Mouse (Mus musculus): ENCODE results near the gene Tnxb. TPM values are rescaled to one million over a fixed set of nuclear protein-coding genes. Genes with fewer than 3 reads are reported as not detected.

Tnxb gene
- polyA plus RNA-seq, 1 experiment from 2014 or later: 0.14 TPM

- 85% methylated on average over 7 of the region's 7 CpGs for WGBS
- Histone ChIP-seq H3K4me3 (ENCODE audit: low read depth, low read length) (no peak overlapping the region), H3K9me3 (replicated peaks; ENCODE audit: control insufficient read depth, low read length, poor library complexity, severe bottlenecking) (no peaks in the 10 kb centered on the region), H3K4me1 (ENCODE audit: control insufficient read depth, insufficient read depth, low read length) (peaks cover 3% of the 10 kb centered on the region; the same call in 1 of the 2 replicates), H3K9ac (ENCODE audit: low read depth, low read length) (0 out of 2 replicates have a peak overlapping the region, but pooled peaks have one; percentile 8), H3K27ac (ENCODE audit: low read length) (no peak overlapping the region), H3K4me2 (ENCODE audit: low read length) (no peak overlapping the region), H3K36me3 (ENCODE audit: control insufficient read depth, insufficient read depth, low read length) (no peaks in the 10 kb centered on the region), H3K27me3 (ENCODE audit: control insufficient read depth, insufficient read depth, low read depth, low read length) (peaks cover 4% of the 10 kb centered on the region; the same call in 1 of the 2 replicates)
- no peak for ATAC-seq
Observed at GRCm38 (mm10) chr17:34639461-34640255, 30.7 kb upstream of the Tnxb start.

GRCm38 (mm10) chr17:34640778-34641601 is 29.3 kb upstream of the Tnxb start:
- no peaks in the 10 kb centered on the region for H3K36me3 ChIP-seq (ENCODE audit: control insufficient read depth, insufficient read depth, low read length)
- peak overlapping the region; percentile 69 for H3K27ac ChIP-seq (ENCODE audit: low read length)
- H3K9ac ChIP-seq (ENCODE audit: low read depth, low read length): 0 out of 2 replicates have a peak overlapping the region, but pooled peaks have one; percentile 28
- no peaks in the 10 kb centered on the region for H3K9me3 ChIP-seq (replicated peaks; ENCODE audit: control insufficient read depth, low read length, poor library complexity, severe bottlenecking)
- 10% methylated on average over 11 of the region's 11 CpGs for WGBS
- peaks cover 2% of the 10 kb centered on the region; the same call in 1 of the 2 replicates for H3K27me3 ChIP-seq (ENCODE audit: control insufficient read depth, insufficient read depth, low read depth, low read length)
- peaks cover 11% of the 10 kb centered on the region for H3K4me1 ChIP-seq (ENCODE audit: control insufficient read depth, insufficient read depth, low read length)
- no peak overlapping the region for H3K4me2 ChIP-seq (ENCODE audit: low read length)
- no peak for ATAC-seq
- H3K4me3 ChIP-seq (ENCODE audit: low read depth, low read length): no peak overlapping the region

DNA sequence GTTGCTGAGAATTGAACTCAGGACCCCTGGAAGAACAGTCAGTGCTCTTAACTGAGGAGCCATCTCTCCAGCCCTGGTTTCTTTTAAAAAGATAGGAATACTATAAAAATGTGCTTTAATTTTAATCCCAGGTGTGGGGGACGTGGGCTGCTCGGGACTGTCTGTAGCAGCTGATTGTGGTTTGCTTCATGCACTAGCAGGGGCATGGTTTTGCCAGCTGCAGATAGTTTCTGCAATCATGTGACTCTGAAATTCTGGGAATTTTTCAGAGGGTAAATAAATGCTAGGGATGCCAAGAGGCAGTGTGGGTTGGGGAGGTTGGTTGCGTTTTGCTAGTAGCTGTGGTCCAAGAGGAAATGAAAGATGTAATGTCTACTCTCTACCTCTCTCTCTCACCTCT is 28.4 kb upstream of the Tnxb start:
- no peaks in the 10 kb centered on the region for H3K9me3 ChIP-seq (replicated peaks; ENCODE audit: control insufficient read depth, low read length, poor library complexity, severe bottlenecking)
- H3K4me2 ChIP-seq (ENCODE audit: low read length): no peak overlapping the region
- peaks cover 2% of the 10 kb centered on the region; the same call in 1 of the 2 replicates for H3K27me3 ChIP-seq (ENCODE audit: control insufficient read depth, insufficient read depth, low read depth, low read length)
- H3K27ac ChIP-seq (ENCODE audit: low read length): no peak overlapping the region
- no peak overlapping the region for H3K9ac ChIP-seq (ENCODE audit: low read depth, low read length)
- ATAC-seq: no peak
- H3K4me1 ChIP-seq (ENCODE audit: control insufficient read depth, insufficient read depth, low read length): peaks cover 19% of the 10 kb centered on the region
- no peaks in the 10 kb centered on the region for H3K36me3 ChIP-seq (ENCODE audit: control insufficient read depth, insufficient read depth, low read length)
- 92% methylated on average over 3 of the region's 3 CpGs for WGBS
- no peak overlapping the region for H3K4me3 ChIP-seq (ENCODE audit: low read depth, low read length)

DNA sequence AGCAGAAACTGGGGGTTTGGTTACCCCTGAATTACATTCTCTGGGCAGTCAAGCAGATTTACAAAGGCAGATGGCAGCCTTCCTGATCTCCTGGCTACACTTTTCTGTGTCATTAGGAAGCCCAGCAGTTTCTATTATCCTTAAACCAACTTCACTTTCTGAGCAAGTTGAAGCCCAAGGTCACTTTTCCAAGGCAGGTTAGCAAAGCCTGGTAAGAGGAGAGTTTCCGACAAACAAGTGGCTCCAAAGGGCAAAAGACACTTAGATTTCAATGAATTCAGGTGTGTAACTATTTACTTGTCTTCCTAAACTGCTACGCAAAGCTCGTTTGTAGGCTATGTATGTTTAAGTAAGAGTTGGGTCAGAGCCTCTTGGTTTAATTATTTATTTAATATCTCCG is 27.0 kb upstream of the Tnxb start:
- ATAC-seq: no peak
- no peak overlapping the region for H3K4me3 ChIP-seq (ENCODE audit: low read depth, low read length)
- 93% methylated on average over 4 of the region's 4 CpGs for WGBS

DNA sequence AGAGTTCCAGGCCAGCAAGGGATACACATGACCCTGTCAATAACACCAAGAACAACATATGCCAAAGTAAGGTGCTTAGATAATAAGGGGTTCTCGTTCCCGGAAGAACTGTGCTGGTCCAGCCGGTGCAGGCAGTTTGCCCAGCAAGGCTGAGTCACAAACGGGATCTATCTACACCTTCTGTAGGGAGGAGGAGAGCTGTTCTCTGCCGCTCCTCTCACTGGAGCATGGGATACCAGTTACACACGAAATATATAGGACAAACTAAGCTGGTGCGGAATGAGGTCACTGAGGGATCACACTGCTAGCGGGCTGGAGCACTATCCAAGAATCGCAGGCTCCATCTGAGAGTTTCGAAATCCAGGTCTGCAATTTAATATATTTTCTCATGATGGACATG is 26.4 kb upstream of the Tnxb start:
- H3K36me3 ChIP-seq (ENCODE audit: control insufficient read depth, insufficient read depth, low read length): peaks cover under 1% of the 10 kb centered on the region; the same call in 1 of the 2 replicates
- H3K27ac ChIP-seq (ENCODE audit: low read length): peak overlapping the region; percentile 51
- no peaks in the 10 kb centered on the region for H3K9me3 ChIP-seq (replicated peaks; ENCODE audit: control insufficient read depth, low read length, poor library complexity, severe bottlenecking)
- no peaks in the 10 kb centered on the region for H3K27me3 ChIP-seq (ENCODE audit: control insufficient read depth, insufficient read depth, low read depth, low read length)
- 85% methylated on average over 10 of the region's 10 CpGs for WGBS
- H3K4me2 ChIP-seq (ENCODE audit: low read length): no peak overlapping the region; the same call in 1 of the 2 replicates
- ATAC-seq: no peak
- H3K4me1 ChIP-seq (ENCODE audit: control insufficient read depth, insufficient read depth, low read length): peaks cover 29% of the 10 kb centered on the region
- H3K4me3 ChIP-seq (ENCODE audit: low read depth, low read length): no peak overlapping the region
- H3K9ac ChIP-seq (ENCODE audit: low read depth, low read length): no peak overlapping the region

More for the DNA sequence above, 27.0 kb upstream of the Tnxb start:
- Histone ChIP-seq H3K4me2 (ENCODE audit: low read length) (no peak overlapping the region), H3K27ac (ENCODE audit: low read length) (no peak overlapping the region), H3K9ac (ENCODE audit: low read depth, low read length) (no peak overlapping the region), H3K27me3 (ENCODE audit: control insufficient read depth, insufficient read depth, low read depth, low read length) (no peaks in the 10 kb centered on the region), H3K9me3 (replicated peaks; ENCODE audit: control insufficient read depth, low read length, poor library complexity, severe bottlenecking) (no peaks in the 10 kb centered on the region), H3K36me3 (ENCODE audit: control insufficient read depth, insufficient read depth, low read length) (no peaks in the 10 kb centered on the region), H3K4me1 (ENCODE audit: control insufficient read depth, insufficient read depth, low read length) (peaks cover 26% of the 10 kb centered on the region)

GRCm38 (mm10) chr17:34644608-34645007 is 25.7 kb upstream of the Tnxb start, which contains the start of gene Fkbpl:
TSS of gene Fkbpl (plus strand) at chr17:34644764.
- WGBS: under 1% methylated on average over 16 of the region's 16 CpGs
- no peaks in the 10 kb centered on the region for H3K27me3 ChIP-seq (ENCODE audit: control insufficient read depth, insufficient read depth, low read depth, low read length)
- H3K9ac ChIP-seq (ENCODE audit: low read depth, low read length): peak within 1 kb of the TSS; percentile 70
- no peaks in the 10 kb centered on the region for H3K9me3 ChIP-seq (replicated peaks; ENCODE audit: control insufficient read depth, low read length, poor library complexity, severe bottlenecking)
- peaks cover 29% of the 10 kb centered on the region for H3K4me1 ChIP-seq (ENCODE audit: control insufficient read depth, insufficient read depth, low read length)
- H3K4me2 ChIP-seq (ENCODE audit: low read length): peak within 1 kb of the TSS; percentile 70
- H3K27ac ChIP-seq (ENCODE audit: low read length): peak within 1 kb of the TSS; percentile 76
- peaks cover 6% of the 10 kb centered on the region for H3K36me3 ChIP-seq (ENCODE audit: control insufficient read depth, insufficient read depth, low read length)
- ATAC-seq: peak; percentile 77
- H3K4me3 ChIP-seq (ENCODE audit: low read depth, low read length): peak within 1 kb of the TSS; percentile 62

- no peaks in the 10 kb centered on the region for H3K27me3 ChIP-seq (ENCODE audit: control insufficient read depth, insufficient read depth, low read depth, low read length)
- H3K4me1 ChIP-seq (ENCODE audit: control insufficient read depth, insufficient read depth, low read length): peaks cover 29% of the 10 kb centered on the region
- H3K27ac ChIP-seq (ENCODE audit: low read length): peak overlapping the region; percentile 76; the same call in 1 of the 2 replicates
- no peak for ATAC-seq
- peak overlapping the region; percentile 62 for H3K4me3 ChIP-seq (ENCODE audit: low read depth, low read length)
- peak overlapping the region; percentile 70 for H3K4me2 ChIP-seq (ENCODE audit: low read length)
- peaks cover 13% of the 10 kb centered on the region for H3K36me3 ChIP-seq (ENCODE audit: control insufficient read depth, insufficient read depth, low read length)
- 50% methylated on average over 10 of the region's 10 CpGs for WGBS
- H3K9ac ChIP-seq (ENCODE audit: low read depth, low read length): peak overlapping the region; percentile 70
- no peaks in the 10 kb centered on the region for H3K9me3 ChIP-seq (replicated peaks; ENCODE audit: control insufficient read depth, low read length, poor library complexity, severe bottlenecking)
Observed at GRCm38 (mm10) chr17:34645256-34645829, 25.0 kb upstream of the Tnxb start.

DNA sequence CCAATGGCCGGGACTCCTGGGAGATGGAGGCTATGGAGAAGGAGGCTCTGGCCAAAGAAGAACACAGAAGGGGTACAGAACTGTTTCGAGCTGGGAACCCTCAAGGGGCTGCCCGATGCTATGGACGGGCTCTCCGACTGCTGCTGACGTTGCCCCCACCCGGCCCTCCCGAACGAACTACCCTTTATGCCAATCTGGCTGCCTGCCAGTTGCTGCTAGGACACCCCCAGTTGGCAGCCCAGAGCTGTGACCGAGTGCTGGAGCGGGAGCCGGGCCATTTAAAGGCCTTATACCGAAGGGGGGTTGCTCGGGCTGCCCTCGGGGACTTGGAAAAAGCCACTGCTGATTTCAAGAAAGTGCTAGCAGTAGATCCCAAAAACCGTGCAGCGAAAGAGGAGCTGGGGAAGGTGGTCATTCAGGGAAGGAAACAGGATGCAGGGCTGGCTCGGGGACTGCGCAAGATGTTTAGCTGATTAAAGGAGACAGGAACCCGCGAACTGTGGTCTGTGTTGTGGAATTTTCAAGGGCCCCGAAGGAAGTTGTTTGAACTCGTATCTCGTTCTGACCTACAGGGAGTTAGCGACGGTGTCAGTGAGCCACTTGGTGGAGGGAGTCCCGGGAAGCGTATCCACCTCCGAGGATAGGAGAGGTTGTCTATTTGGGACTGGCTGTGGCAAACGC is 24.4 kb upstream of the Tnxb start:
- H3K9ac ChIP-seq (ENCODE audit: low read depth, low read length): no peak overlapping the region
- H3K9me3 ChIP-seq (replicated peaks; ENCODE audit: control insufficient read depth, low read length, poor library complexity, severe bottlenecking): no peaks in the 10 kb centered on the region
- H3K36me3 ChIP-seq (ENCODE audit: control insufficient read depth, insufficient read depth, low read length): peaks cover 19% of the 10 kb centered on the region
- no peak for ATAC-seq
- H3K27ac ChIP-seq (ENCODE audit: low read length): no peak overlapping the region
- WGBS: 88% methylated on average over 30 of the region's 30 CpGs
- no peaks in the 10 kb centered on the region for H3K27me3 ChIP-seq (ENCODE audit: control insufficient read depth, insufficient read depth, low read depth, low read length)
- H3K4me1 ChIP-seq (ENCODE audit: control insufficient read depth, insufficient read depth, low read length): peaks cover 29% of the 10 kb centered on the region
- H3K4me2 ChIP-seq (ENCODE audit: low read length): peak overlapping the region; percentile 45; the same call in 1 of the 2 replicates
- no peak overlapping the region for H3K4me3 ChIP-seq (ENCODE audit: low read depth, low read length)

Data from midbrain, embryonic 16.5 days (tissue).